Mouse (Mus musculus): Measurements from ENCODE around the gene Cnpy3.

DNA sequence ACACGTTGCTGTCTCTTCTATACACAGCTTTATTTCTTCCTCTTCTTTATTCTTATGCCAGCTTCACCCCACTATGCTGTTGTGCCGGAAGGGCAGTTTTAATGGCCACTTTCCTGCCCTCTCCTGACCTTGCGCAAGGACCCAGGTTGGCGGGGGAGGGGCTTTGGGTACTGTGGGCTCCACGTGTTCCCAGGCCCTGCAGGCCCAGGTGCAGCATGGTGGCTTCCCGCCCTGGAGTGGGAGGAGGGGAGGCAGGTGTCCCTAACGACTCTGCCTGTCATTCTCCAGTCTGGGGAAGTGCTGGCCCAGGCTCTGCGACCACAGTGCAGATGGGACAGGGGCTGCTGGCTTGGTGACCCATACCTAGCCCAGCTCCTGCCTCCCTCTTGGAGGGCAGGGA lies 15.9 kb upstream of the Cnpy3 start:
- TF ChIP-seq GATA1 (IDR thresholded peaks at IDR 0.05; ENCODE audit: low read length) (no peak), TAL1 (IDR thresholded peaks at IDR 0.05; ENCODE audit: low read length) (no peak)
